Mouse (Mus musculus) Patski (cell line): ENCODE results near the gene Sox5. TPM values are rescaled to one million over a fixed set of nuclear protein-coding genes. Genes with fewer than 3 reads are reported as not detected.

Experiments
- ATAC-seq: fragments of 100-300 bp; one replicate; pipeline ENCODE4 v1.8.0; 2021
- CTCF ChIA-PET: fragments of 350-600 bp; sonication (Branson Sonifier 250); formaldehyde crosslinking; loops from one replicate; lab custom pipeline; 2022; ENCODE audit warnings: inconsistent platforms; lab: Charles Lee
- POLR2A ChIA-PET: fragments of 350-600 bp; sonication (Branson Sonifier 250); formaldehyde crosslinking; loops from one replicate; lab custom pipeline; 2022; ENCODE audit warnings: antibody characterized with exemption, inconsistent platforms; lab: Charles Lee
- DNase-seq: peaks from one replicate; pipeline ENCODE4 v3.0.0-alpha.2; 2011; ENCODE audit warnings: low read depth, low spot score
- H3K27me3 ChIP-seq: fragments of 371-371 bp; one replicate; pipeline ENCODE4 v1.5.1; 2021
- CTCF ChIP-seq: fragments of 100-300 bp; IDR thresholded peaks from one replicate; pipeline ENCODE4 v1.5.1; 2021
- in situ Hi-C: fragments of 300-500 bp; cut with MboI; formaldehyde crosslinking; loops from 3 replicates; pipeline ENCODE4 v1.11.1; 2018; ENCODE audit warnings: low pct_unique_long_range_greater_than_20kb, mixed read lengths
- polyA plus RNA-seq: library from polyadenylated mRNA; unstranded; gene quantifications from one replicate; pipeline ENCODE4 v1.2.3, GENCODE M21; 2021

Sox5 gene
- polyA plus RNA-seq, 1 experiment from 2014 or later, result 0.26 TPM

DNA sequence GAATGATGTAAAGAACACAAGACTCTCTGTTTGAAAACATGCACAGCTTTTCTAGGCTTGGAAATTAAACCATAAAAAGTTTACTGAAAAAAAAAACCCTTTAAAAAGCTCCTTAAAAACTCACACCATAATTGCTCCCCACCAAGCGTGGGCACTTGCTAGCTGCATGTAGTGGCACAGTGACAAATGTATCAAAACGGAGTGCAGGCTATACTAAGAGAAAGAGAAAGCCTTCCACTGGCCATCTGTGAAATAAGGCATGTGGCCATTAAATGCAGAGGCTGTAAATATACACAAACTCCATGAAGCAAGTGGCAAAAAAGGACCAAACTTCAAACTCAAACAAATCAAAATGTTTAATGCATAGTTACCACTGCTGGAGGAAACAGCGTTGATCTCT, 927.7 kb downstream of the Sox5 start:
- DNase-seq (no peak), ATAC-seq (no peak)
- ChIA-PET CTCF (no interaction called here), POLR2A (no interaction called here)
- no peaks in the 10 kb centered on the region for H3K27me3 ChIP-seq
- in situ Hi-C loops, result no loop called here
- TF ChIP-seq CTCF, result no peak

DNA sequence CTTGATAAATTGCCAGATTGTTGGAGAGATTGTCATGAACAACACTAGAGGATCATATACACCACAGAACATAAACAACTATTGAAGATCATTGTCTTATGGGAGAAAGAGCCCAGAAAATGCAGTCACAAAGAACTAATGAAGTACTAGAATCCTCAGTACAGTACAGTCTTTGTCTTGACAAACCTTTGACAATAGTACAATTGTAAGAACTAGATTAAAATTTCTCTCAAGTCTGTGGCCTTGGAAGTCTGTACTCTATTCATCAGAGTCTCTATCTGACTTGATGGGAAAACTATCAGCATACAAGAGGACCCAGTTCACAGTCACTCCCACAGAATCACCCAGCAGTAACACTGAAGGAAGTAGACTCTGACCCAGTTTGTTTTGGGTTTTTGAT, 936.0 kb downstream of the Sox5 start:
- TF ChIP-seq CTCF, result no peak
- in situ Hi-C loops, result no loop called here
- ATAC-seq (no peak), DNase-seq (no peak)
- CTCF ChIA-PET, result no interaction called here
- POLR2A ChIA-PET, result no interaction called here
- H3K27me3 ChIP-seq, result no peaks in the 10 kb centered on the region

DNA sequence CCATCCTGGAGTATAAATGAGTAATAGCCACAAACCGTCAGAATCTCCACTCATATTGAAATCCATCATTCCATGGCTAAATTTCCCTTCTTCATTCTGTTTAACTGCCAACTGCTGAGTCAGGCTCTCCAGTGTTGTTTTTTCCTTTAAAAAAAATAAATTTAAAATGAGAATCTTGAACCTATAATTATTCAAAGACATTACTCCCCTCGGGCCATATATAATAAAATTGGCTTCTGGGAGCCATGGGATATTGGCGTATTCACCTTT, 937.1 kb downstream of the Sox5 start:
- no peak for DNase-seq
- no peaks in the 10 kb centered on the region for H3K27me3 ChIP-seq
- ChIA-PET POLR2A (no interaction called here), CTCF (no interaction called here)
- in situ Hi-C loops, result no loop called here
- no peak for TF ChIP-seq CTCF
- ATAC-seq, result no peak

DNA sequence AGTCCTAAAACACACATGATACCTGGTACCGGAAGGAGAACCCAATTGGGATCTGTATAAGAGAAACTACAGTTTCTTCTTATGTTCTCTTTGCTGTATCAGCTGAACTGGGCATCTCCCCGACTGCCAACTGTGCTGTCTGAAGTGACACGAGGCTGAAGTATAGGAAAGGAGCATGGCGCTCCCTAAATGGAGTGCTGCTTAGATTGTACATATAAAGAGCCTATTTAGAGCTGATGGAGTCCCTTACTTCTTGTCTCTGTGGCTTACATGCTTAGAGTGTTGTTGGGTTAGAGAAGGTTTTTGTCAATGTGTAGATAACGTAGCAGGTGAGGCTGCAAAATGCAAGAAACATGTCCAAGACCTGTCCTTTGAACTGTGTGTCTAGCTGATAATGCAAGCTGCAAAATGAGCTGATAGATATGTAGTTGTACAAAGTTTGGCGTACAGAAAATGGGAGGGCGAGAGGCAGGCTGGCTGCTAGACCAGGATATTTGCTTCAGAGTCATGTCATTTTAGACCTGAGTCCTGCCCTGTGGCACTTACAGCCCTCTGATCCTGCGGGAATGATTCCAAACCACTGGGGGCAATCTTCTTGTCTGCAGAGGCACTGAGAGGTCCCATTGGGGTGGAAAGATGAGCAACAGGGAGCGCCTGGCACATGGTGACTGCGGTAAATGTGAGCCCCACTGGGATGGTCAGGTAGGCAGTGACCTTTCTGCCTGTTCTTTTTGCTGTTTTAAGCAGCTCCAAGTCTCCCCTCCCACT, 937.7 kb downstream of the Sox5 start:
- in situ Hi-C loops, result no loop called here

DNA sequence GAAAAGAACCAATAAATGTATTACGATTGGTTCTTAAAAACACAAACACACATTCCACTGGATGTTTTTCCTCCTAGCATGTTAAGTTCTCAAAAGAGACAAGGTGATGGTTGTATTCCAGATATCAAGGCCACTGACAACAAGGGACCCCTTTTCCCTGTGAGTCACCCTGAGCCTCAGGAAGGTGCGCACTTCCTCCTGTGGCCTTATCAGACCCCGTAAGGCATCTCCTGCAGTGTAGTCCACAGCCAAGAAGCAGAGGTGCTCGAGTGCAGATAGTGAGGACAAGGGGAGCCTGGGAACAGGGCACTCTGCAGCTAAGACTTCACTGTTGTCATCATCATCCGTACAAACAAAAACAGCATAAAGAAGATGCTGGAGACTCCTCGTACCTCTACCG, 939.8 kb downstream of the Sox5 start:
- no peak for TF ChIP-seq CTCF
- ChIA-PET POLR2A (no interaction called here), CTCF (no interaction called here)
- no peaks in the 10 kb centered on the region for H3K27me3 ChIP-seq
- in situ Hi-C loops, result no loop called here
- ATAC-seq (no peak), DNase-seq (no peak)

More for the DNA sequence above, 937.7 kb downstream of the Sox5 start:
- DNase-seq (no peak), ATAC-seq (no peak)
- ChIA-PET POLR2A (no interaction called here), CTCF (interaction anchor here (0.5 kb wide), 1 partner anchor 197 kb away, joined by 3 read pairs; no protein-coding TSS in a partner anchor)
- TF ChIP-seq CTCF, result no peak
- no peaks in the 10 kb centered on the region for H3K27me3 ChIP-seq

DNA sequence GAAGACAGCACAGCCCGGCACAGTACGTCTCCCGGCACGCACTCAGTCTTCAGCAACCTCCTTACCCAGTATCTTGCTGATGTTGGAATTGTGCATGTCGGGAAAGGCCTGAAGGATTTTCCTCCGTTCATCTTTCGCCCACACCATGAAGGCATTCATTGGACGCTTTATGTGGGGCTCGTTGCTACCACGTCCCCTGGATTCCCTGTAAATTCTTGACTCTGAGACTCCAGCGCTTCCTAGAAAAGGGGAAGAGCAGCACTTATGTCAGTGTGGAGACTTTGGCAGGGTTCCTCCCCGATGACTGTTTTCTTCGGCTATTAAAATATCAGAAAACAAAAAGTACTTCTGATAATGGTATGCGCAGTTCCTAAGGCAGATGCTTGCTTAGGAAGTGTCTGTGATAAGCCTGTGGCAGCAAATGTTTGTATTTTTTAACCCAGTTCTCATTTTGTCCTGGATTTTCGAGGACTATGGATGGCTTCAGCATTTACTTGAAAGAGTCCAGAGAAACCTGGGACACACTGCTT, 940.6 kb downstream of the Sox5 start:
- ATAC-seq, result no peak
- no peak for DNase-seq
- no peak for TF ChIP-seq CTCF
- CTCF ChIA-PET, result no interaction called here
- in situ Hi-C loops, result no loop called here
- POLR2A ChIA-PET, result no interaction called here
- H3K27me3 ChIP-seq, result no peaks in the 10 kb centered on the region

DNA sequence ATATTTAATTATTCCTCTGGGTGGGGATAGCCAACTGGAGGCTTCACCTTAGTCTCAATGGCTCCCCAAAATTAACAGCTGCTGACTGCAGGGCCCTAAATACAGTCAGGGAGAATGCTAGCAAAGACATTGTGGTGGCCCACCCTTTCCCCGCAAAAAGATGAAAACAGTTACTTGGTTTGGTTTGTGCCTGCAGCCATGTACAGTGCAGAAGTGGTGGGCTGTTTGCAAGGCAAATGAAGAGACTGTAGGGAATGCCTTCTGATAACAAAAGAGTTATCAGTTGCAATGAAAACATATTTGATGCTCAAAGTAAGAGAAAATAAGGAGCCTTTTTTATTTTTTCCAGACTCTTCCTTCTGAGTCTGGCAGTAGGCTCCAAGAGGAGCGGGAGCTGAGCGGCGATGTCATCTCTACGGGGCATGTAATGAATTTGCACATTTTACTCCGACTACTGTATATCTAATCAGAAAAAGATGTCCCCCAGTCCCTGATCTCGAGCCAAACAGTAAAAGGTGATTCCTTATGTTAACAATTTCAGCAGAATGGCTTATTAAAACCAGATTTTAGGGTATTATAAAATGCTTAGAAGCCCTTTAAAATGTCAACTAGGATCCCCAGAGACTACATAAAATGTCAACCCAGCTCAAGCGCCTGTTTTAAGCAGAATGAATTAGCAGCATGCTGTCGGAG, 943.2 kb downstream of the Sox5 start:
- in situ Hi-C loops, result no loop called here
- H3K27me3 ChIP-seq, result no peaks in the 10 kb centered on the region
- no peak for TF ChIP-seq CTCF
- ATAC-seq (no peak), DNase-seq (no peak)
- ChIA-PET POLR2A (no interaction called here), CTCF (interaction anchor here (1.1 to 1.5 kb wide), 2 partner anchors 9 to 13 kb away, joined by 4 to 7 read pairs; no protein-coding TSS in a partner anchor)

DNA sequence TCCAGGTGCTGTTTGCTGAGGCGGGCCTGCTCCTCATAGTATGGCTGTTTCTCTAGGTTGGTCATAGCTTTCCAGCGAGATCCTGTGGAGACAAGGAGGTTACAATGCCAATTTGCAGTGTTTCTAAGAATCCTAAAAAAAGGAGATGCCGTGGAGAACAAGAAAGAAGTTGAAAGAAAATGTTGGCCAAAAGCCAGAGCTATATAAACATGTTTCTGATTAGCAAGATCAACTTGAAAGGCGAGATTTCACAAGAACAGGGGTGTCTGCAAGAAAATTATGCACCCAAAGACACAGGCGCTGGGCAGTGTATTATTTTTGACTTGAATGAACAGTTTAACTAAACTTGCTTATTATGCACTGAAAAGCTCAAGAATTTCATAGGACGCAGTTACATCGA, 946.4 kb downstream of the Sox5 start:
- POLR2A ChIA-PET, result no interaction called here
- in situ Hi-C loops, result no loop called here
- no peak for ATAC-seq
- DNase-seq, result no peak
- CTCF ChIA-PET, result interaction anchor here (0.6 kb wide), 1 partner anchor 503 kb away, joined by 3 read pairs; no protein-coding TSS in a partner anchor
- H3K27me3 ChIP-seq, result no peaks in the 10 kb centered on the region
- TF ChIP-seq CTCF, result no peak

DNA sequence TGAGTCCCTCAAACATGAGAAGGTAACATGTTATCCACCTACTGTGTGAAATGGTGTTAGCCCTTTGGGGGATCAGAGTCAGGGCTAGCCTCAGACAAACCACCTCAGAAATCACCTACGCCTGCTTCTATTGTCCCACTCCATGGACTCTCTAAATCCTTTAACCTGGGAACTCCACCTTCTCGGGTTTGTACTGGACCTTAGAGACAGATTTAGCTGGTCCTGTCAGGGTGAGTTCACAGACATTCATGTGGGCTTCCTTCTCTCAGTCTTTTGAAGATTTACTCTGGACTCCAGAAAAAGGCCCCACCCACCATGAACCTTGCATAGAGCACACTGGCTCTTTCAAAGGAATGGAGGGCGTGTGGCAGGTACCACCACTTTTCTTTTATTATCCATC, 947.8 kb downstream of the Sox5 start:
- ChIA-PET POLR2A (no interaction called here), CTCF (no interaction called here)
- no peak for ATAC-seq

DNA sequence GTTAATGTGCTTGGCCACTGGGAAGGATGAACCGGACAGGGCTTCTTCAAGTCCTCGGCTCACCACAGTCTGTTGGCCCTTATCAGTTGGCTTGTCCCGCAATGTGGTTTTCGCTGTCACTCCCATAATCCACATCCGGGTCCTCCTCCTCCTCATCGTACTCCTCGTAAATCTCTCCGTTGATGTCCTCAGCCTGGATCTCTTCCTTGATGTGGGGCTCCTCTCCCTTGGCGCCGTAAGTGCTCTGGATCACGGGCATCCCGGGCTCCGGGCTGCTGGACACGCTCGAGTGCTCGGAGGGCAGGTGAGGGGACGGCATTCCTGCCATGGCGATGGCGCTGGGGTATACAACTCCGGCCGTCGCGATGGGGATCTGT, 948.6 kb downstream of the Sox5 start:
- CTCF ChIA-PET, result no interaction called here
- ATAC-seq, result no peak
- in situ Hi-C loops, result no loop called here

More for the DNA sequence above, 947.8 kb downstream of the Sox5 start:
- no peak for TF ChIP-seq CTCF
- DNase-seq, result no peak
- in situ Hi-C loops, result no loop called here
- H3K27me3 ChIP-seq, result no peaks in the 10 kb centered on the region

DNA sequence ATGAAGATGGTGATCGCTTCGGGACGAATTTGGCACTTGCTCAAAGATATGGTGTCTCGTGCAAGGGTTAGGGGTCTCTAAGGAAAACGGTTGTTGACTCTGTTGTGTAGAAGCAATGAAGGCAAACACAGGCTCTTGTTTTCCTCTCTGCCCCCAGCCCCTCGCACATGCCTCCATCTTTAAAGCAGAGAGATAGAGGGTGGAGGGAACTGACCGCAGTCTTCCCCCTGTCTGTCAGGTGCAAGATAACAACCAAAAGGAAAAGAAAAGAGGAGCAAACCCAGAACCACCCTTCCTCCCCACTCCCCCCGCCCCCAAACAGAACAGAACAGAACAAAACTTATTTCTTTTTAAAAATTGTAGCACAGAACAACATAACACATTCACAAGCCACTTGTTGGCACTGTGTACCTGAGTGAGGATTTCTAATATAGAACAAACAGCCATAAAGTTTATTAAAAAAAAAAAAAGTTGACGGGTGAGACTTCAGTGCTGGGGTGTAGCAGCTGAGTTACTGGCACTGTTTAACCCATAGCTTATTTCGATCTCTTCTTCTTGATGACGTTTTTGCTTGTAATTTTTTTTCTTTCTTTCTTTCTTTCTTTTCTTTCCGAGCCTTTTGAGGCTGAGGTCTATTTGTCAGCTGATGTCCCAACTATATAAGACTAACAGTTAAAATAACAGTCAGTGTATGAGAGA, 949.1 kb downstream of the Sox5 start:
- H3K27me3 ChIP-seq, result no peaks in the 10 kb centered on the region
- ATAC-seq, result no peak
- ChIA-PET POLR2A (no interaction called here), CTCF (no interaction called here)
- DNase-seq, result no peak
- in situ Hi-C loops, result no loop called here
- TF ChIP-seq CTCF, result no peak

More for the DNA sequence above, 948.6 kb downstream of the Sox5 start:
- POLR2A ChIA-PET, result no interaction called here
- H3K27me3 ChIP-seq, result no peaks in the 10 kb centered on the region
- no peak for TF ChIP-seq CTCF
- DNase-seq, result no peak
